Mouse (Mus musculus): ENCODE data around the gene Sycn.

Gene Sycn

GRCm38 (mm10) chr7:28557708-28558107 is 17.0 kb downstream of the Sycn start:
- DNase-seq (ENCODE audit: inconsistent age in 2 of 2, low spot score in 1 of 2) = no peak

DNA sequence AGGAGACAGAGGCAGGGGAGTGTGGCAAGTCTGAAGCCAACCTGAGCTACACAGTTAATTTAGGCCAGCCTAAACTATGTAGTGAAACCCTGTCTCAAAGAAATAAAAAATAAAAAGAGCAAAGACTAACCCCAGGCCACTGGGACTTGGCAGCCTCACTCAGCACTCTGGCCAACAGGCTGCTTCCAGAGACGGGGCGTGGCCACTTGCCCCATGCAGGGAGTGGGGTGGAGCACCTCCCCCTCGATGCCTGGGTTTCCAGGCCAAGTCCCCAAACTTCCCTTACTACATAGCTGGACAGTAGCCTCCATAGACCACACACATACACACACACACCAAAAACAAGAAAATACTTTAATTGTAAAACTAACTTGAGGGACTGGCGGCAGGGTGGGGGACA is 17.8 kb downstream of the Sycn start:
- peak in 1 of 2 experiments; percentile 69 for DNase-seq (ENCODE audit: inconsistent age in 2 of 2, low spot score in 1 of 2)

- DNase-seq (ENCODE audit: inconsistent age in 2 of 2, low spot score in 1 of 2) = no peak
These were observed 20.2 kb downstream of the Sycn start for GRCm38 (mm10) chr7:28560856-28561255.

- no peak for DNase-seq (ENCODE audit: inconsistent age in 2 of 2, low spot score in 1 of 2)
These were observed 21.3 kb downstream of the Sycn start for GRCm38 (mm10) chr7:28561967-28562366.

- DNase-seq (ENCODE audit: inconsistent age in 2 of 2, low spot score in 1 of 2) = no peak
These were observed 21.7 kb downstream of the Sycn start for GRCm38 (mm10) chr7:28562371-28562770.

GRCm38 (mm10) chr7:28562951-28563350 is 22.3 kb downstream of the Sycn start:
- no peak for DNase-seq (ENCODE audit: inconsistent age in 2 of 2, low spot score in 1 of 2)

- DNase-seq (ENCODE audit: inconsistent age in 2 of 2, low spot score in 1 of 2) = no peak
These were observed 24.7 kb downstream of the Sycn start for GRCm38 (mm10) chr7:28565407-28565806.

DNA sequence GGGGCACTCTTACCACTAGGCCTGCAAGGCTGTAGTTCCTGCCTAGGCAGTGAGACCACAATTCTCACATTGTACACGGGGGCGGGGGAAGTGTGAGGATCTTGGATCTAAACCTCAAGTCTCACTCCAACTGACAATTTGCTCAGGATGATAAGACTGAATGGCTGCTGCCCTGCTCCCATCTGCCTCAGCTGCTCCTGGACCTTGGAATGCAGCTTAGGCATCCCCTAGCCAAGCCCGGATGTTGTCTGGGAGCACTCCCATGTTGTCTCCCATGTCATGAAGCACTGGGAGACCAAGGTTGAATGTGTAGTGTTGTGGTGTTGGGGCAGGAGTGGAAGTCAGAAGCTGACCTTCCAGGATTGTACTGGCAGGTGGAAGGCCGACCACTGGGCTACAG is 26.9 kb downstream of the Sycn start:
- no peak for DNase-seq (ENCODE audit: inconsistent age in 2 of 2, low spot score in 1 of 2)

DNA sequence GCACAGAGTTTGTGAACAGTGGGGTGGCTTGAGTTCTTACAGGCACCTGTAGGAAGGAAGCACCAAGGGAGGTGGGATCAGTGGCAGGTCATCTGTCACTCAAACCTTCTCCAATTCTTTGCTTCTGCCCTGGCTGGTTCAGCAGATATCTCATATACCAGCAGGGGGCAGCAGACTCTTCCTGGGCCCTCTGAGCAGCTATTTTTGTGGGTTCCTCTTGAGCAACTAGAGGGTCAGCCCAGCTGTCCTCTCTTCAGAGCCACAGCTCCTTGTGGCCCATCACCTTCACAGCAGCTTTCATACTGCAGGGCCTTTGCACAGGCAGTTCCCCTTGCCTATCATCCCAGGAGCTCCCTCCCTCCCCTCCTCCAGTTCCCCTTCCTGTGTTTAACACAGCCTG is 27.6 kb downstream of the Sycn start:
- peak; percentile 66 to 88 for DNase-seq (ENCODE audit: inconsistent age in 2 of 2, low spot score in 1 of 2)

DNA sequence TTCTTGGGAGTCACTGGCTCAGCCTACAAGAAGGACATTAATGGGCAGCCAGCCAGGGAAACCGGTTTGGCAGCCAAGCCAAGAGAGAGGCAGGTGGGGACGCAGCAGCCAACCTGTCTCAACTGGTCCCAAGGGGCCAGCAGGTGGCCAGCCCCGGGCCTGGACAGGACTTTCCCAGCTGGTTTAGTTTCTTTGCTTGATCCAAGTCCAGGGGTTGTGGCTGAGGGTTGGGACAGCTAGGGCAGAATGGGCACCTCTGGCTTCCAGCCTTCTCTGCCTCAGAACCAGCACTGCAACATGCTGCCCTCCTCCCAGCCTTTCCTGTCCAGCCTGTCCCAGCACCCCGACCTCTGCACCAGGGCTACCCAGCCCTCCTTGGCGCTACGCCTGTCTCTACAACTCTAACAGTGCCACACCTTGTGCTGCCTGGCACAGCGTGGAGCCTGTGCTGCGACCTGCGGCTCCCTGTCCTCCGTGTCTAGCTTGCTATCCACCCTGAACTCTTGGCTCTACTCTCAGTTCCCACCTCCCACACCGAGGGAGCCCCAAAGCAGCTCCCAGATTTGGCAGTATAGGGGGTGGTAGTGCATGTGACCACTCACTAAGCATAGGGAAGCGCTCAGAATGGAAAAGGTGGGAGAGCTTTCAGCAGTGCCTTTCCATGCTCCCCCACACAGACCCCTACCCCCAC is 29.8 kb downstream of the Sycn start:
- peak; percentile 43 to 83 for DNase-seq (ENCODE audit: inconsistent age in 2 of 2, low spot score in 1 of 2)

DNA sequence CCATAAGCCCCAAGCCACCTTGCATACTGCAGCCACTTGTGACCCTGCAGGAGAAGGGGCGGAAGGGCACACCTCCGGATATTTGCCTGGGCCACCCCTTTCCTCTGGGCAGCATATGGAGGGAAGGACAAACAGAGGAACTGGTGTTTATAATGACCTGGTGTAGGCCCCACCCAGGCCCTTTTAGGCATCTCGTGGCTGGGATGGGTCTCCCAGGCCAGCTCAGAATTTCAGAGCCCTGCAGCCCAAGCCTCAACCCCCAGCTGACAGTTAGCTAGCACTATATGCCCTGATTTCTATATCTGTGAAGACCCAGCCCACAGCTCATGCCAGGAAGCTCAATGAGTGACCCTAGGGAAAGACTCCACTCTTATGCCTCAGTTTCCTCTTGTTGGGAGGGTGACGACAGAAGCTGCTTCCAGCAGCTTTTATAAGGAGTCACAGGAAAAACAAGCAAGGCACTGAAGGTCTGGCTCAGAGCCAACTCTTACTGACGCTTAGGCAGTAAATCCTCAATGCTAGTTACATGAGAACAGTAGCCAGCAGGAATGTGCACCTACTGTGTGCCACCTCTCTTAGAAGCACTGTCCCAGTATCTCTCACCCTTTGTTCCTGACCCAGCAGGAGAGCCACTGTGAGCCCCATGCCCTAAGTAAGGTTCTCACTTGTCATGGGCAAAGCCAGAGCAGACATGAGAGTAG is 30.4 kb downstream of the Sycn start:
- peak; percentile 61 to 87 for DNase-seq (ENCODE audit: inconsistent age in 2 of 2, low spot score in 1 of 2)

DNA sequence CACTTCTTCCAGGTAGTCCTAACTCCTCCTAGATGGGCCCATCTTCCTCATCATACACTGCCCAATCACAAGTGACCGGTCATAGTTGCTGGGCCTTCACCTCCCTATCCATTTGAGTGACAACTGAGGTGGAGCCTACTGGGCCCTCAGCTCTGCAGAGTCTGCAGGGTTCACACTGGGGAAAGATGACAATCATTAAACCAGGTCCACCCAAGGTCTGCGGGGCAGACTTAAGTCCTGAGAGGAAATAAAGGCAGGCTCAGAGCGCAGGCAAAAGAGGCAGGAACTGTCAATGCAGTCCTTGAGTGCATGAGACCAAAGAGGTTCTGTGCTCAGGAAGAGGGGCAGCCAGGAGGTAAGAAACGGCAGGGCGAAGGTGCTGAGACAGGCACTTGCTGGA is 32.0 kb downstream of the Sycn start:
- no peak for DNase-seq (ENCODE audit: inconsistent age in 2 of 2, low spot score in 1 of 2)

DNA sequence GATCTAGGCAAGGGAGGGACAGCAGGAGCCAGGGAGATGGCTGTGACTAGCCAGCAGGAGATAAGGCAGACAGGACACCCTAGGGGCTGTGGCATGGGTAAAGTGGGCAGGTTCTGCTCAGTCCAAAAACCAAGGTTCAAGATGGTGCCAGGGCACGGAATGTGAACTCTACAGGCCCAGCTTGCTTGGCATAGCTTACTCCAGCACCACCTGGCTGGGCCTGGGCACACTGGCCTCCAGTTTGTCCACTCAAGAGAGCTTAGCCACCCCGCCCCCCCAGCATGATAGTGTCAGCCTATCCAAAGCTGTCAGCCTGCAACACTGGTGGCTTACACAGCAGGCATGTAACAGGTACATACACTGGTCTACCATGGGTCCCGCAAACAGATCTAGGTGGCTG is 32.6 kb downstream of the Sycn start:
- no peak for DNase-seq (ENCODE audit: inconsistent age in 2 of 2, low spot score in 1 of 2)

DNA sequence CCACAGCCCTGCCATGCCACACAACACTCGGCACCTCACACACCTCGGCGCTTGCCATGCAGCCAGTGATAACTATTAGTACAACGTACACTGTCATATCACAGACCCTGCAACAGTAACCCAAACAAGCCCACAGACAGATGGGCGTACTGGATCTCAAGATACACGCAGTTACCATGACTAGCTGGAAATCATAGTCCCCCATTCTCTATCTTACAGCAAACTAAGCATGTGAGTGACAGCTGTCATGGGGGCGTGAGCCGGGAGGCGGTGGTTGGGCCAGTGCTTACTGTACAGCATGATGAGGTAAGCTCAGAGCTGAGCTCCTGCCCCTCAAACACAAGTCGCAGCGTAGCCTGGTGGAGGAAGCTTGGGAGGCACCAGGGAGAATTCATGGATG is 34.9 kb downstream of the Sycn start:
- DNase-seq (ENCODE audit: inconsistent age in 2 of 2, low spot score in 1 of 2) = no peak

GRCm38 (mm10) chr7:28576271-28576914 is 35.7 kb downstream of the Sycn start:
- DNase-seq (ENCODE audit: inconsistent age in 2 of 2, low spot score in 1 of 2) = no peak

GRCm38 (mm10) chr7:28577826-28578542 is 37.3 kb downstream of the Sycn start:
- DNase-seq (ENCODE audit: inconsistent age in 2 of 2, low spot score in 1 of 2) = peak; percentile 64 to 84

DNA sequence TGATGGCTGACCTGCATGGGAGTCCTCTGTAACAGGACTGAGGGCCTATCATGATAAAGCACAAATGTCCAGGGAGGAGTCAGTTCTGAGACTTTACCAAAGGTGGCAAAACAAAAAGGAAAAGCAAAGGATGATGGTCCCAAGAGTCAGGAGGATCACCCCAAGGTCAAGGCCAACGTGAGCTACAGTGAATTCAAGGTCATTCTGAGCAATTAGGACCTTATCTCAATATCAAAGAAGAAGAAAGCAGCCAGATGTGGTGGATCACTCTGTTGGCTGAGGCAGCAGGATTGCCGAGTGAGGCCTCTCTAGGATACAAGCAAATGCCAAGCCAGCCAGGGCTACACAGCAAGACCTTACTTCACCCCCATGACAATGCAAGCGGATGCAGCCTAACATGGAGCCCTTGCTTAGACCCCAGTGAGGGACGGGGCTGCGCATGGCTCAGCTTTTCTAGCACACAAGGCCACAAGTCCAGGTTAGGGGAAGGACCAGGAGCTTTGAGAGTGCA is 37.9 kb downstream of the Sycn start:
- peak; percentile 56 to 73 for DNase-seq (ENCODE audit: inconsistent age in 2 of 2, low spot score in 1 of 2)

- DNase-seq (ENCODE audit: inconsistent age in 2 of 2, low spot score in 1 of 2) = no peak
These were observed 39.1 kb downstream of the Sycn start for GRCm38 (mm10) chr7:28579826-28580225.

DNA sequence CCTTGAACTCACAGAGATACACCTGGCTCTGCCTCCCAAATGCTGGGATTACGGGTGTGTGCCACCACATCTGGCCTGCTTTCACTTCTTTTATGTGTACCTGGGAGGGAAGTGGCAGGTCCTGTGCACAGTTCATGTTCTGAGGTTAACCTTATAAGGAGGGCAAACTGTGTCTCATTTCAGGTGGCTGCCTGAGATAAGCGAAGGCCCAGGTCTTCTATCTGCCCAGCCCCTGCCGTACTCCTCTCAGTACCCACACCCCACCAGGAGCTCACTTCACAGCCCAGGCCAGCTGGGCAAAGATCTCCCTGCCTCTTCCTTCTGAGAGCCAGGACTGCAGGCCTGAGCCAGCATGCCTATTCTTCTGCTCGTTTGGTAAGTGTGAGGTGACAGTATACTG is 41.0 kb downstream of the Sycn start:
- DNase-seq (ENCODE audit: inconsistent age in 2 of 2, low spot score in 1 of 2) = no peak

- peak in 1 of 2 experiments; percentile 9 for DNase-seq (ENCODE audit: inconsistent age in 2 of 2, low spot score in 1 of 2)
These were observed 42.2 kb downstream of the Sycn start for GRCm38 (mm10) chr7:28582841-28583240.

DNA sequence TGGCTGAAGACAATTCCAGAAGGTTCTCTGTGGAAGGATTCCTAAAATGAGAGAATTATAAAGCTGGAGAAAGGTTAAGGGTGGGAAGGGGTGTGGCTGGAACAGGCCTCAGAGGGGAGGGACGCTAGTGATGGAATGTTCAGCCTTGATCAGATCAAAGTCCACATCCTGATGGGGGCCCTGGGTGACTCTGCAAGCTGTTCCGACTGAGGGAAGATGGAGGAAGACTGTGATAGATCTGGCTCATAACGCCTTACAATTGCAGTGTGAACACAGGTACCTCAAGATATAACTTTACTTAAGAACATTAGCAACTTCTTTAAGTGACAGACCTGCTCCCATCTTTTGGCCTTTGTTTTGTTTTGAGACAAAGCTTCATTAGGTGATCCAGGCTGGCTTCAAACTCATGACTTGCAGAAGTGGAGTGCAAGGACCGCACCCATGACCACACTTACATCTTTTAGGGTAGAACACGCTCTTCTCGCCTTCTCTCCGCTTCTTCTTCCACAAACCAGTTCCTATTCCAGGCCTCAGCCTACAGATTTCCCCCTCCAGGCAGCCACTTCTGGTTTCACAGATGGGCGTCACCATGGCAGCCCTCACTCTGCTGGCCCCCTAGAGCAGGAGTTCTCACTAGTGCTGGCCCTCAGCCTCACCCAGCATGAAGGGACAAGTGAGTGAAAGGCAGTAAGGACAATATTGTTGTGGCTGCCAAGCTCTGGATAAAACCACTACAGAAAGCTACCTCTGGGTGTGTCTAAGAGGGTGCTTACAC is 43.1 kb downstream of the Sycn start:
- DNase-seq (ENCODE audit: inconsistent age in 2 of 2, low spot score in 1 of 2) = peak; percentile 11 to 49

Measured in adrenal gland, adult (tissue).